Mouse (Mus musculus) hindbrain, embryonic 15.5 days (tissue): ENCODE results near the gene Islr2. TPM values are rescaled to one million over a fixed set of nuclear protein-coding genes. Genes with fewer than 3 reads are reported as not detected.

Experiments
- ATAC-seq: fragments of 200-750 bp; cut with Nextera tagmentation; 2 replicates; pipeline ENCODE4 v1.8.0; 2017; ENCODE audit warnings: low read depth, moderate number of reproducible peaks, moderate TSS enrichment; ENCODE audit not compliant: low FRiP score
- H3K27ac ChIP-seq: fragments of 300-500 bp; sonication (generic); replicated peaks from 2 replicates; pipeline ENCODE4 v1.5.1; 2015; ENCODE audit warnings: mild to moderate bottlenecking, inconsistent platforms
- H3K27me3 ChIP-seq: fragments of 300-500 bp; sonication (generic); 2 replicates; pipeline ENCODE4 v1.6.1; 2015; ENCODE audit warnings: control low read depth, inconsistent platforms
- H3K36me3 ChIP-seq: fragments of 300-500 bp; sonication (generic); 2 replicates; pipeline ENCODE4 v1.6.1; 2015; ENCODE audit warnings: control low read depth, inconsistent platforms
- H3K4me1 ChIP-seq: fragments of 300-500 bp; sonication (generic); replicated peaks from 2 replicates; pipeline ENCODE4 v1.6.1; 2015; ENCODE audit warnings: control low read depth, inconsistent platforms
- H3K4me2 ChIP-seq: fragments of 300-500 bp; sonication (generic); 2 replicates; pipeline ENCODE4 v1.6.1; 2015; ENCODE audit warnings: moderate library complexity, mild to moderate bottlenecking, inconsistent platforms
- H3K4me3 ChIP-seq: fragments of 300-500 bp; sonication (generic); 2 replicates; pipeline ENCODE4 v1.5.1; 2015; ENCODE audit warnings: mild to moderate bottlenecking, inconsistent platforms
- H3K9ac ChIP-seq: fragments of 300-500 bp; sonication (generic); 2 replicates; pipeline ENCODE4 v1.6.1; 2015; ENCODE audit warnings: inconsistent platforms
- H3K9me3 ChIP-seq: fragments of 300-500 bp; sonication (generic); 2 replicates; pipeline ENCODE4 v1.6.1; 2016; ENCODE audit warnings: control low read depth, inconsistent platforms
- WGBS: fragments of 180-500 bp; shearing (Covaris S2); methylation state at CpG from one replicate; pipeline ENCODE4 v1.1.7; 2015; 5-methylcytosine and 5-hydroxymethylcytosine counted together
- polyA plus RNA-seq: library from polyadenylated mRNA; unstranded; fragments of >200 nt; fragmentation: Nextera tagmentation; extraction: Ambion mirVana; gene quantifications from 2 replicates; pipeline ENCODE4 v1.2.1, GENCODE M21; 2015

Gene Islr2
- polyA plus RNA-seq, 1 experiment from 2014 or later, result 27.6 TPM

DNA sequence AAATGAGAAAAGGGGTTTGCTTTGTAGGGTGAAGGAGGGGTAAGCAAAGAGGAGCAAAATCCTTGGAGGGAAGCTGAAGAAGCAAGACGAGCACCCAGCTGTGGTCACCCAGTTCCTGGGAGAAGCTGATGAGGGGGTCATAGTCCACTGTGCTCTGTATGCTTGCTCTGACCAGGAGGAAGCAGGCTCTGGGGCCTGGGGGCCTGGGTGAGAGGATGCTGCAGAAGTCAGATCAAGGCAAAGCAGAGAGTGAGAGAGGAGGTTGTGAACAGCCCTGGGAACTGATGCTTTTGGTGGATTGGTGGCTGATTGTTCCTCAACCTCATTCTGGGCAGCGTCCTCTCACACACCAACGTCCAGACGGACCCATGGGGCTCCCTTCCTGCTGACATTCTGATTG lies 27.0 kb downstream of the Islr2 start:
- no peak overlapping the region for H3K4me2 ChIP-seq
- no peaks in the 10 kb centered on the region for H3K27me3 ChIP-seq
- no peak overlapping the region for H3K9ac ChIP-seq
- ATAC-seq, result no peak
- H3K9me3 ChIP-seq, result no peaks in the 10 kb centered on the region
- no peak overlapping the region for H3K4me3 ChIP-seq
- H3K27ac ChIP-seq, result 0 out of 2 replicates have a peak overlapping the region, but pooled peaks have one; percentile 18
- WGBS, result 46% methylated on average over 4 of the region's 4 CpGs
- H3K4me1 ChIP-seq, result no peaks in the 10 kb centered on the region
- H3K36me3 ChIP-seq, result no peaks in the 10 kb centered on the region

- no peaks in the 10 kb centered on the region for H3K27me3 ChIP-seq
- no peak overlapping the region for H3K4me2 ChIP-seq
- no peaks in the 10 kb centered on the region for H3K4me1 ChIP-seq
- H3K36me3 ChIP-seq, result no peaks in the 10 kb centered on the region
- H3K27ac ChIP-seq, result no peak overlapping the region
- H3K4me3 ChIP-seq, result no peak overlapping the region
- WGBS, result 61% methylated on average over 5 of the region's 5 CpGs
- H3K9me3 ChIP-seq, result no peaks in the 10 kb centered on the region
- H3K9ac ChIP-seq, result no peak overlapping the region
- no peak for ATAC-seq
Observed at GRCm38 (mm10) chr9:58175745-58176487, 28.2 kb downstream of the Islr2 start.

GRCm38 (mm10) chr9:58174818-58175251 lies 29.3 kb downstream of the Islr2 start:
- WGBS, result 29% methylated on average over 5 of the region's 5 CpGs
- Histone ChIP-seq H3K36me3 (no peaks in the 10 kb centered on the region), H3K9ac (no peak overlapping the region), H3K4me1 (no peaks in the 10 kb centered on the region), H3K4me2 (no peak overlapping the region), H3K9me3 (no peaks in the 10 kb centered on the region), H3K27me3 (no peaks in the 10 kb centered on the region), H3K4me3 (no peak overlapping the region), H3K27ac (no peak overlapping the region)
- ATAC-seq, result peak; percentile 34; the same call in 1 of the 2 replicates

GRCm38 (mm10) chr9:58172863-58173262 lies 31.3 kb downstream of the Islr2 start:
- Histone ChIP-seq H3K36me3 (no peaks in the 10 kb centered on the region), H3K4me1 (no peaks in the 10 kb centered on the region), H3K27ac (no peak overlapping the region), H3K4me2 (no peak overlapping the region), H3K27me3 (no peaks in the 10 kb centered on the region), H3K9me3 (no peaks in the 10 kb centered on the region), H3K9ac (no peak overlapping the region), H3K4me3 (no peak overlapping the region)
- WGBS, result 70% methylated on average over 2 of the region's 2 CpGs
- no peak for ATAC-seq

DNA sequence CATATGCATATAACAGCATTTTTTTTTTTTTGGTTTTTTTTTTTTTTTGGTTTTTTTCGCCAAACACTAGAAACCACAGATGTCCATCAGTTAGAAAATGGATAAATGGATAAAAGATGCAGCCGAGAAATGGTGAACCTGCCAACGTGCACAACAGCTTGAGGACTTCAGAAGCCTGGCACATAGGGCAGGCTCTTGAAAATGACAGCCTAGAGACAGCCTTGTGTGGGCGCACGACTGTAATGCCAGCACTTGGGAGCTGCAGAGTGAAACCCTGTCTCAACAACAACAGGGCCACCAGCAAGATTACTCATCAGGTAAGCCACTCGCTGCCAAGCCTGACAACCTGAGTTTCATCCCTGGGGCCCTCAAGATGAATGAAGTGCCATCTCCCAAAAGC lies 34.7 kb downstream of the Islr2 start:
- Histone ChIP-seq H3K27me3 (no peaks in the 10 kb centered on the region), H3K27ac (no peak overlapping the region), H3K4me2 (no peak overlapping the region), H3K36me3 (no peaks in the 10 kb centered on the region), H3K4me1 (no peaks in the 10 kb centered on the region), H3K4me3 (no peak overlapping the region), H3K9ac (no peak overlapping the region), H3K9me3 (no peaks in the 10 kb centered on the region)
- WGBS, result 78% methylated on average over 6 of the region's 6 CpGs
- no peak for ATAC-seq

DNA sequence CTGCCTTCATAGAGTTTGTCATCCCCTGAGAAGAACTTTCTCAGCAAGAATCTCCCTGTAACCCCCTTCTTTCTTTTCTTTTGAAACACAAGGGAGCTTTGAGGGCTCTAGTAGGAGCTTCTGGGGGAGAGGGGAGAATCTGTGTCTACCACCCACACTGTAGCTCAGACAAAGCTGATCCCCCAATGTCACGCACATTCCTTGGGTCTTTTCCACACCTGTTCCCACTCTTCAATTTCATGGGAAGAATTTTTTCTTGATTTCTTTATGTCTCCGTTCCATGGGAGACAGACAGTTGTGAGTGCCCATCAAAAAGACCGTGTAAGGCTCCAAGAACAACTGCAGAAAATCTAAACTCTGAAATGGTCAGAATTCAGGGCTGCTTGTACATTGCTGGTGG lies 35.2 kb downstream of the Islr2 start:
- H3K27ac ChIP-seq, result no peak overlapping the region
- no peaks in the 10 kb centered on the region for H3K4me1 ChIP-seq
- no peak overlapping the region for H3K9ac ChIP-seq
- H3K4me2 ChIP-seq, result no peak overlapping the region
- H3K9me3 ChIP-seq, result no peaks in the 10 kb centered on the region
- H3K36me3 ChIP-seq, result no peaks in the 10 kb centered on the region
- no peak for ATAC-seq
- H3K27me3 ChIP-seq, result no peaks in the 10 kb centered on the region
- 70% methylated on average over 3 of the region's 3 CpGs for WGBS
- no peak overlapping the region for H3K4me3 ChIP-seq

- no peak overlapping the region for H3K4me2 ChIP-seq
- no peak overlapping the region for H3K9ac ChIP-seq
- no peak overlapping the region for H3K27ac ChIP-seq
- no peak for ATAC-seq
- no peak overlapping the region for H3K4me3 ChIP-seq
- 78% methylated on average over 1 of the region's 1 CpGs for WGBS
- no peaks in the 10 kb centered on the region for H3K4me1 ChIP-seq
- H3K27me3 ChIP-seq, result no peaks in the 10 kb centered on the region
- H3K9me3 ChIP-seq, result no peaks in the 10 kb centered on the region
- no peaks in the 10 kb centered on the region for H3K36me3 ChIP-seq
Observed at GRCm38 (mm10) chr9:58165779-58166178, 38.3 kb downstream of the Islr2 start.

DNA sequence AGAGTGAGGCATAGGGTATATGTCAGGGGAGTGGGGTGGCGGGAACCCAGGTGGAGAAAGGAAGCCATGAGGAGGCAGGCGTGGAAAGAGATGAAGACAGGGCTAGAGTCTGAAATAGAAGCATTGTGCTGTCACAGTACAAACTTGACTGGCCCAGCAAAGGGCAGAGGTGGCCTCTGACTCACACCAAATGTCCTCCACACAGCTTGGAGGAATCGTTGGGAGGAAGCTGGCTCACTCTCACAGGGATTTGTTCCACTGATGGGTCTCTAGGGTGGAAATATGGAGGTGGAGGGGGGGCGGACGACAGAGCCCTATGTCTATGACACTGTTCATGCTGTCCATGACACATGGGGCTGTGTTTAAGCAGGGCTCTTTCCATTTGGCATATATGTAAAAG lies 41.0 kb downstream of the Islr2 start:
- ATAC-seq, result no peak

GRCm38 (mm10) chr9:58162173-58162572 lies 41.9 kb downstream of the Islr2 start:
- Histone ChIP-seq H3K4me2 (no peak overlapping the region), H3K4me3 (no peak overlapping the region), H3K4me1 (peaks cover 5% of the 10 kb centered on the region), H3K9ac (no peak overlapping the region), H3K27ac (no peak overlapping the region), H3K36me3 (no peaks in the 10 kb centered on the region), H3K27me3 (no peaks in the 10 kb centered on the region), H3K9me3 (no peaks in the 10 kb centered on the region)
- 87% methylated on average over 3 of the region's 3 CpGs for WGBS
- ATAC-seq, result no peak

More for the DNA sequence above, 41.0 kb downstream of the Islr2 start:
- H3K36me3 ChIP-seq, result no peaks in the 10 kb centered on the region
- no peaks in the 10 kb centered on the region for H3K9me3 ChIP-seq
- no peak overlapping the region for H3K4me2 ChIP-seq
- 81% methylated on average over 5 of the region's 5 CpGs for WGBS
- H3K27ac ChIP-seq, result no peak overlapping the region
- H3K4me1 ChIP-seq, result peaks cover 5% of the 10 kb centered on the region
- no peak overlapping the region for H3K9ac ChIP-seq
- no peak overlapping the region for H3K4me3 ChIP-seq
- no peaks in the 10 kb centered on the region for H3K27me3 ChIP-seq

DNA sequence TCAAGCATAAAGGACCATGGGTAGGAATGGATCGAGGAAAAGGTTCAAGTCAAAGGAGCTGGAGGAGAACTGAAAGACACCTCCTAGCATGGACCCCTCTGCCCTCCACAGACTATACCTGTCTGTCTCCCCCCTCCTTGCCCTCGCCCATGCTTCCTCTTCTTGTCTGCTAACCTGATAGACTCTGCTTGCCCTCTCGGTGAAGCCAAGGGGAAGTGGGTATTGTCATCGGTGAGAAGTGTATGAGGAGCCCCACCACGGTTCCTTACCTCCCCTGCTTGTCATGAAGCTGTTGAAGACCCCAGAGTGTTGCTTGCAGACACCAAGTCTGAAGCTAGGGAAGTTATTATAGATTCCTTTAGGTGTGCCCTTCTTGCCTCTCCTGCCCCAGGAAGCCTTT lies 43.8 kb downstream of the Islr2 start:
- H3K4me1 ChIP-seq, result peaks cover 11% of the 10 kb centered on the region
- no peak overlapping the region for H3K9ac ChIP-seq
- H3K4me3 ChIP-seq, result no peak overlapping the region
- no peak overlapping the region for H3K27ac ChIP-seq
- H3K36me3 ChIP-seq, result no peaks in the 10 kb centered on the region
- 81% methylated on average over 5 of the region's 5 CpGs for WGBS
- no peak overlapping the region for H3K4me2 ChIP-seq
- H3K9me3 ChIP-seq, result no peaks in the 10 kb centered on the region
- no peaks in the 10 kb centered on the region for H3K27me3 ChIP-seq
- no peak for ATAC-seq

DNA sequence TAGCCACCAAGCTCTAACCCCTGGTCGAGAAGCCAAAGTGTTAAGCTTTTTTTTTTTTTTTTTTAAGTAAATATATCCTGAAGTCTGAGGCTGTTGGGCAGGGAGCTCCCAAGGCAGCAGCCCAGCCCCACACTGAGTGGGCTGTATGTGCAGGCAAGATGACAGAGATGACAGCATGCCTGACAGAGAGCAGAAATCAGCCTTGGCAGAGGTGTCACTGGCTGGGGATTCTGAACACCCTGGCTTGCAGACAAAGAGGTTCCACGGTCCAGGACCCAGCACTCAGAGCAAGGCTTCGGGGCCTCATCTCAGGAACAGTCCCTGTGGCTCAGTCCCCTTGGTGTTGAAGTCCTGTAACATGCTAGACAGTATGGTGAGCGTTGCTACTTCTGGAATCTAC lies 44.3 kb downstream of the Islr2 start:
- Histone ChIP-seq H3K4me2 (no peak overlapping the region), H3K27ac (no peak overlapping the region), H3K9me3 (no peaks in the 10 kb centered on the region), H3K4me3 (no peak overlapping the region), H3K36me3 (no peaks in the 10 kb centered on the region), H3K27me3 (no peaks in the 10 kb centered on the region), H3K9ac (no peak overlapping the region), H3K4me1 (peaks cover 14% of the 10 kb centered on the region)
- ATAC-seq, result no peak
- 76% methylated on average over 4 of the region's 4 CpGs for WGBS

GRCm38 (mm10) chr9:58158541-58159311 lies 45.4 kb downstream of the Islr2 start:
- Histone ChIP-seq H3K4me3 (no peak overlapping the region), H3K27me3 (no peaks in the 10 kb centered on the region), H3K36me3 (no peaks in the 10 kb centered on the region), H3K27ac (peak overlapping the region; percentile 34; the same call in 1 of the 2 replicates), H3K9me3 (no peaks in the 10 kb centered on the region), H3K9ac (no peak overlapping the region), H3K4me1 (peaks cover 14% of the 10 kb centered on the region), H3K4me2 (0 out of 2 replicates have a peak overlapping the region, but pooled peaks have one; percentile 4)
- 60% methylated on average over 7 of the region's 7 CpGs for WGBS
- ATAC-seq, result no peak
